Mouse (Mus musculus) bone marrow macrophage, adult 2 months (primary cell): ENCODE results near the gene Ampd3.

Experiments used
- CTCF ChIP-seq: IDR thresholded peaks from 2 replicates; pipeline ENCODE4 v1.5.1; 2012; ENCODE audit warnings: low read depth, mild to moderate bottlenecking, low read length, moderate library complexity
- POLR2A ChIP-seq: IDR thresholded peaks from 2 replicates; pipeline ENCODE4 v1.6.1; 2012; ENCODE audit warnings: mild to moderate bottlenecking, low read depth, low read length, borderline replicate concordance

DNA sequence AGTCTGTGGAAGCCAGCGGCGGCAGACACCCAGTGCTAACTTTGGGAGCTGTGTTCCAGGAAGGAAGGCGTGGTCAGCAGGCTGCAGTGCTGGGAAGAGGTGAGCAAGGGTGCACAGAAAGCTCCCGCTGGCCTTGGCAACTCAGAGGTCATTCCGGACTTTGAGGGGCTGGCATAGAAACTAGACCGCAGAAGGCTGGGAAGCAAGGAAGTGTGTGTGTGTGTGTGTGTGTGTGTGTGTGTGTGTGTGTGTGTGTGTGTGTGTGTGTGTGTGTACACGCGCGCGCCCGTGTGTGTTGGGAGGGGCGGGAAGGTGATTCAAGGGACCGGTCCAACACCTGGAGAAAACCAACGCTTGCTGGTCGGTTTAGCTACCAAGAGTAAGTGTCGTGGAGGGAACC lies at the start of gene Ampd3:
- TF ChIP-seq POLR2A (no peak), CTCF (no peak)
